Mouse (Mus musculus): ENCODE results near the gene Olfr1490.
"Not testable (repeated sequence)": the region's sequence is repeated elsewhere in the genome, so short reads cannot be mapped to it uniquely, and the experiment has no call there.

Olfr1490 gene

GRCm38 (mm10) chr19:13650791-13651190 lies at the start of gene Olfr1490:
Gene Olfr1490, plus strand, starts transcription at chr19:13651091.
- DNase-seq = no peak

- not testable (repeated sequence) for DNase-seq
These were observed 33.8 kb upstream of the Olfr1490 start, which contains the start of gene Olfr1487 for GRCm38 (mm10) chr19:13617075-13617474. Gene Olfr1487, plus strand, starts transcription at chr19:13617375.

DNA sequence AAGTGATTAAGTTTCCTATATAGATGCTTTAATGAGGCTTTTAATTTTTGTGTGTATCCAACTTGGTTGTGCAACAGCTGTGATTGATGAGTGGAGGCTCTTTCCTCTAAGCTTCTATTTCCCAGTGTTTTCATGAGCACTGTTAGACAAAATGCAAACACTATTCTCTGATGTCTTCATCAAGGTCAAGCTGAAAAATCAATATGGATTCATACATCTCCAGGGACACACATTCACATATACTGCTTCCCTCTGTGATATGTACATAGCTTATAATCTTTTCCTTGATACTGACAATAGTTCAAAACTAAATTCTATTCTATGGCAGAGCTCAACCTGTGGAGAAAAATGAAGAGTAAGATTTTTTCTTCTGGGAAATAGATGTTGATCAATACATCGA lies 19.6 kb upstream of the Olfr1490 start, which contains the start of gene Olfr1489:
Gene Olfr1489, plus strand, starts transcription at position 301 of the 400 bp plus-strand sequence.
- no peak for DNase-seq

DNA sequence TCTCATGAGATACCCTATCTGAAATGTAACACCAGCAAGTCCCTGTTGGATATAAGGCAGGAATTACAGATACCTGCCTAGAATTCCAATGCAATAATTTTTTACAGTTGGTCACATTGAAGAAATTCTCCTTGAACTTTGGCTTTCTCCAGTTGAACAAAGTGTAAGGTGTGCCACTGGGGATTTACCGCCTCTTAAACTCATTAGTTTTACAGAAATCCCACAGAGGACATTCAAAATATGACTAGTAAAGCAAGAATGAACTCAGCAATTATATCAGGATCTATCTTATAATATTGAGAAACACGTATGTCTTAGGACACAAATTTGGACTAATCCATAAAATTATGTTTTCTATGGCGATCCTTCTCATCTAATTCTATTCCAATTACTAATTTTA lies 46.1 kb downstream of the Olfr1490 start, which contains the start of gene Olfr1491:
Gene Olfr1491, plus strand, starts transcription at position 301 of the 400 bp plus-strand sequence.
- no peak for DNase-seq
